Mouse (Mus musculus): ENCODE measurements around the gene Foxp1. TPM values are rescaled to one million over a fixed set of nuclear protein-coding genes. Genes with fewer than 3 reads are reported as not detected.
A peak's percentile ranks its signal among the peaks of the same experiment; 100 is the strongest.

The Foxp1 gene
- polyA plus RNA-seq, 1 experiment from 2014 or later: 190 TPM

DNA sequence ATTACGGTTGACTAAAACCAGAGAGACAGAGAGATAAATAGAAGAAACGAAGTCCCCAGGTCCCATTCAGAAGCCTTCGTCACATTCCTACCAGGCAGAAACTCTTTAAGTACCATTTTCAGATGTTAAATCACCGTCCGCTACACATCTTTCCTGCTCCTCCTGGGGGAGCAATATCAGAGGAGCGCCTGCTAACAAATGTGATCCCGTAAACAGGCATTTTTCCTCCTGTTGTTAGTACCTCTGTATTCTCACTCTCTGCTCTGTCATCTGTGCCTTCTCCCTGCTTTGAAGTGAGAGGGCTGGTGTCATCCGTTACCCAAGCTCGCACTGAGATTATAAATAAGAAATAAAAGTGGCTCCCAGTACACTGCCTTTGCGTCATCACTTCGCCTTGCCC, 384.5 kb downstream of the Foxp1 start:
- Histone ChIP-seq H3K4me2 (replicated peaks; ENCODE audit: low read depth, low read length) (no peak overlapping the region), H3K9me3 (ENCODE audit: control insufficient read depth, low read depth, low read length) (no peaks in the 10 kb centered on the region), H3K4me3 (ENCODE audit: low read depth, low read length) (no peak overlapping the region), H3K36me3 (ENCODE audit: control insufficient read depth, insufficient read depth, low read length) (no peaks in the 10 kb centered on the region), H3K27me3 (ENCODE audit: control insufficient read depth, insufficient read depth, low read length) (no peaks in the 10 kb centered on the region), H3K9ac (replicated peaks; ENCODE audit: low read depth, low read length) (no peak overlapping the region), H3K27ac (ENCODE audit: low read length) (no peak overlapping the region), H3K4me1 (ENCODE audit: control insufficient read depth, insufficient read depth, low read length) (peaks cover 5% of the 10 kb centered on the region; the same call in 1 of the 2 replicates)
- ATAC-seq (ENCODE audit: insufficient number of reproducible peaks, insufficient read depth, low FRiP score, low read depth): no peak
- 57% methylated on average over 11 of the region's 11 CpGs for WGBS

DNA sequence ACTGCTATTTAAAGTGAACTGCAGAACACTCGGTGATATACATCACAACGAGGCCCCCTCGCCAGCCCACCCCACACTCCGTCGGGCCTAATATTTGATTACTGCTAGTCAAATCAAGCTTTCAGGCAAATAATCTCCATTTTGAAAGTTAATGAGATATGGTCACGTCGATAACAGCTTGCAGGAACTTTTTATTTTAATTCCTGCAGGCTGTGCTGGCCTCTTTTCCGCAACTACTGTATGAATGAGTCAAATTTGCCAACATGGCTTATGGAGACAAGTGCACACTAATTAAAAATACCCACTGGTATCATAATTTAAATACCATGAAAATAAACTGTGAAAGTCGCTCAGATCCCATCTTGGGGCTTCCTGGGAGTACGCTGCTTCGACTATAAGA, 385.4 kb downstream of the Foxp1 start:
- Histone ChIP-seq H3K27me3 (ENCODE audit: control insufficient read depth, insufficient read depth, low read length) (no peaks in the 10 kb centered on the region), H3K4me3 (ENCODE audit: low read depth, low read length) (no peak overlapping the region), H3K36me3 (ENCODE audit: control insufficient read depth, insufficient read depth, low read length) (no peaks in the 10 kb centered on the region), H3K27ac (ENCODE audit: low read length) (no peak overlapping the region), H3K9me3 (ENCODE audit: control insufficient read depth, low read depth, low read length) (no peaks in the 10 kb centered on the region), H3K9ac (replicated peaks; ENCODE audit: low read depth, low read length) (no peak overlapping the region), H3K4me1 (ENCODE audit: control insufficient read depth, insufficient read depth, low read length) (peaks cover 5% of the 10 kb centered on the region; the same call in 1 of the 2 replicates), H3K4me2 (replicated peaks; ENCODE audit: low read depth, low read length) (no peak overlapping the region)
- WGBS: 55% methylated on average over 11 of the region's 11 CpGs
- ATAC-seq (ENCODE audit: insufficient number of reproducible peaks, insufficient read depth, low FRiP score, low read depth): no peak

DNA sequence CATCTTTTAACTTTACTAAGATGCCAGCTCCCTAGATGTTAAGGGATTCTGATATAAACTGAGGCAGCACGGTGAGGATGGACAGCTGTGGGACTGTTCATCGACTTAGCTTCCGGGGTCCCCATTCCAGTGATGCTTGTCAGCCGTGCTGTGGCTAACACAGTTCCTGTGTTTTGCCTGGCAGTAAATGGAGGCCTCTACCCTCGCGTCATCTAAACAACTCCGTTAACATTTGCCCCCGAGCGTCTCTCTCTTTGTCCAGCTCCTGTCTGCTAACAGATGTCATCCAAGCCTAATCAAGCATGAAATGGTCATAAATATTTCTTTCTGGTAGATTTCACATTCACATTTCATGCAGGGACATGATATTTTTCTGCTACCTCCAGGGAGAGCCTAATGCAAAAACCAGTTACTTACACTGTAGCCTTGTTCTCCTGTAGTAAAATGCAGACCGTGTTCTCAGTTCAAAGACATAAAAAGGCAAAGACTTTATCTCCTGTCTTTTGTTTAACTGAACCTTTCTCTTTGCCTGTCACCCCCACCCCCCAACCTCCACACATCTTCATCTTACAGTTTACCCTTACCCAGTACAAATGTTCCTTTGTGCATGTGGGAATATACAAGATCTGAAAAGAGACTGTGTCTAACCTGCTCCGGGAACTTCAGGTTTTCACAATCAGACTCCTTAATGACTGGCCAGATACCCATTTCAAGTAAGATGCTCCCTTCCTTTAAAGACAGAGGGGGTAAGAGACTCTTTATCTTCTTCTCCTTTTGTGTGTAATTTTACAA, 386.4 kb downstream of the Foxp1 start:
- no peak for ATAC-seq (ENCODE audit: insufficient number of reproducible peaks, insufficient read depth, low FRiP score, low read depth)
- no peak overlapping the region for H3K4me2 ChIP-seq (replicated peaks; ENCODE audit: low read depth, low read length)
- 24% methylated on average over 11 of the region's 11 CpGs for WGBS
- no peak overlapping the region for H3K9ac ChIP-seq (replicated peaks; ENCODE audit: low read depth, low read length)
- H3K27ac ChIP-seq (ENCODE audit: low read length): no peak overlapping the region
- peaks cover 5% of the 10 kb centered on the region; the same call in 1 of the 2 replicates for H3K4me1 ChIP-seq (ENCODE audit: control insufficient read depth, insufficient read depth, low read length)
- no peak overlapping the region for H3K4me3 ChIP-seq (ENCODE audit: low read depth, low read length)
- H3K9me3 ChIP-seq (ENCODE audit: control insufficient read depth, low read depth, low read length): no peaks in the 10 kb centered on the region
- H3K36me3 ChIP-seq (ENCODE audit: control insufficient read depth, insufficient read depth, low read length): no peaks in the 10 kb centered on the region
- H3K27me3 ChIP-seq (ENCODE audit: control insufficient read depth, insufficient read depth, low read length): no peaks in the 10 kb centered on the region

DNA sequence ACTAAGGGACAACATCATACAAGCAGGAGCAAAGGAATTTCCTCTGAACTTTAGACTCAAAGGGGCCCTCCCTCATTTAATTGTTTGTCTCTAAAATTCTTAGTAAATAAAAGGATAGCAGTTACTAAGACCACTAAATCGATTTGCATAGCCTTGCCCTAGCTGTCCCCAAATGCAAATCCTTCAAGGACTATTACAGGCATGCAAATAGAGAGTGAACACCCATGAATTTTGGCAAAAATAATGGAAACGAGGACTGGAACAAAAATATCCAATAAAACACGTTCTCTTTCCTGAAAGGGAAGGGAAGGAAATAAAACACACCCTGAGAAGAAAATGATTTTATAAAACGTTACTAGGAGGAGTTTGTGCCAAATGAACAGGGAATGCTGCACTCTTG, 390.7 kb downstream of the Foxp1 start:
- 63% methylated on average over 4 of the region's 4 CpGs for WGBS
- ATAC-seq (ENCODE audit: insufficient number of reproducible peaks, insufficient read depth, low FRiP score, low read depth): no peak

DNA sequence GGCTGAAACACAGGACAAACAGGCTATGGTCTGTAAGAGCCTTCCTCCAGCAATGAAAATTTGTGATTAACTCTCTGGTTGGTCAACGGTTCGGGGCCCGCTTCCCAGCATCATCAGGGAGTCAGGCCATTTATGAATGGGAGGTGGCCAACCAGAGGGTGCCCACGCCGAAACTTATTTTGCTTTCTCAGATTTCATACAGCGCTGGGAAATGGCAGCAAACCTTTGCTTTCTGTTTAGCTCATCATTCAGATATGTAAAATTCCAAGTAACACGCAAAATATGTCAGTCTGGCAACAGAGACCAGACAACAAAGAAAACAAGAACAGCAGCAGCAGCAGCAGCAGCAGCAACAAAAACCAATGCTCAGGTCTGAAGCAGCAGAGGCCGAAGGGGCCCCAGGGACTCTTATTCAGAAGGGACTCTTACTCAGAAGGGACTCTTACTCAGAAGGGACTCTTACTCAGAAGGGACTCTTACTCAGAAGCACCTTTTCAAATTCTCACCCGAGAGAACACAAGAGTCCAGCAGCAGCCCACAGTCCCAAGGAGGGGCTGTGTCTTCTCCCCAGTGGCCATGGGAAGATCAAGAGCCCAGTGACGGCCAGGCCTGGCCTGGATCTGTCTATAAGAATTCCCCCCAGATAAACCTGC, 391.6 kb downstream of the Foxp1 start:
- Histone ChIP-seq H3K4me2 (replicated peaks; ENCODE audit: low read depth, low read length) (no peak overlapping the region), H3K4me1 (ENCODE audit: control insufficient read depth, insufficient read depth, low read length) (peaks cover 2% of the 10 kb centered on the region; the same call in 1 of the 2 replicates), H3K9ac (replicated peaks; ENCODE audit: low read depth, low read length) (no peak overlapping the region), H3K27ac (ENCODE audit: low read length) (no peak overlapping the region), H3K9me3 (ENCODE audit: control insufficient read depth, low read depth, low read length) (no peaks in the 10 kb centered on the region), H3K4me3 (ENCODE audit: low read depth, low read length) (no peak overlapping the region), H3K27me3 (ENCODE audit: control insufficient read depth, insufficient read depth, low read length) (no peaks in the 10 kb centered on the region), H3K36me3 (ENCODE audit: control insufficient read depth, insufficient read depth, low read length) (no peaks in the 10 kb centered on the region)
- ATAC-seq (ENCODE audit: insufficient number of reproducible peaks, insufficient read depth, low FRiP score, low read depth): no peak
- WGBS: 69% methylated on average over 10 of the region's 10 CpGs

More for the DNA sequence above, 390.7 kb downstream of the Foxp1 start:
- no peaks in the 10 kb centered on the region for H3K9me3 ChIP-seq (ENCODE audit: control insufficient read depth, low read depth, low read length)
- no peaks in the 10 kb centered on the region for H3K27me3 ChIP-seq (ENCODE audit: control insufficient read depth, insufficient read depth, low read length)
- no peak overlapping the region for H3K4me3 ChIP-seq (ENCODE audit: low read depth, low read length)
- peaks cover 5% of the 10 kb centered on the region; the same call in 1 of the 2 replicates for H3K4me1 ChIP-seq (ENCODE audit: control insufficient read depth, insufficient read depth, low read length)
- no peak overlapping the region for H3K9ac ChIP-seq (replicated peaks; ENCODE audit: low read depth, low read length)
- no peaks in the 10 kb centered on the region for H3K36me3 ChIP-seq (ENCODE audit: control insufficient read depth, insufficient read depth, low read length)
- no peak overlapping the region for H3K27ac ChIP-seq (ENCODE audit: low read length)
- no peak overlapping the region for H3K4me2 ChIP-seq (replicated peaks; ENCODE audit: low read depth, low read length)

DNA sequence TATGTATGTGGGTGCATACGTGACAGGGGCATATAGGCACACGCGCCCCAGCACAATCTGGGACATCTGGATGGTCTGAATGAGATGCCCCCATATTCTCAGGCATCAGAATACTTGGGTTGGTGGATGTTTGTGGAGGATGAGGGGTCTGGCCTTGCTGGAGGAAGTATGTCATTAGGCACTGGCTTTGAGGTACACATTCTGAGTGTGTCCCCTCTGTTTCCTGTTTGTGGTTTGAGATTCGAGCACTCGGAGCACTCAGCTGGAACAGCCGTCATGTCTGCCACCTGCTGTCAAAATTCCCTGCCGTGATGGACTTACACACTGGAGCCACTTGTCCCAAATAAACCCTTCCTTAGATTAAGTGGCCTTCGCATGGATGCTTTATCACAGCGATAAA, 395.8 kb downstream of the Foxp1 start:
- no peak overlapping the region for H3K4me3 ChIP-seq (ENCODE audit: low read depth, low read length)
- no peaks in the 10 kb centered on the region for H3K36me3 ChIP-seq (ENCODE audit: control insufficient read depth, insufficient read depth, low read length)
- H3K27me3 ChIP-seq (ENCODE audit: control insufficient read depth, insufficient read depth, low read length): no peaks in the 10 kb centered on the region
- no peaks in the 10 kb centered on the region for H3K9me3 ChIP-seq (ENCODE audit: control insufficient read depth, low read depth, low read length)
- H3K4me2 ChIP-seq (replicated peaks; ENCODE audit: low read depth, low read length): no peak overlapping the region
- no peaks in the 10 kb centered on the region for H3K4me1 ChIP-seq (ENCODE audit: control insufficient read depth, insufficient read depth, low read length)
- 86% methylated on average over 9 of the region's 9 CpGs for WGBS
- H3K9ac ChIP-seq (replicated peaks; ENCODE audit: low read depth, low read length): no peak overlapping the region
- no peak for ATAC-seq (ENCODE audit: insufficient number of reproducible peaks, insufficient read depth, low FRiP score, low read depth)
- H3K27ac ChIP-seq (ENCODE audit: low read length): no peak overlapping the region

DNA sequence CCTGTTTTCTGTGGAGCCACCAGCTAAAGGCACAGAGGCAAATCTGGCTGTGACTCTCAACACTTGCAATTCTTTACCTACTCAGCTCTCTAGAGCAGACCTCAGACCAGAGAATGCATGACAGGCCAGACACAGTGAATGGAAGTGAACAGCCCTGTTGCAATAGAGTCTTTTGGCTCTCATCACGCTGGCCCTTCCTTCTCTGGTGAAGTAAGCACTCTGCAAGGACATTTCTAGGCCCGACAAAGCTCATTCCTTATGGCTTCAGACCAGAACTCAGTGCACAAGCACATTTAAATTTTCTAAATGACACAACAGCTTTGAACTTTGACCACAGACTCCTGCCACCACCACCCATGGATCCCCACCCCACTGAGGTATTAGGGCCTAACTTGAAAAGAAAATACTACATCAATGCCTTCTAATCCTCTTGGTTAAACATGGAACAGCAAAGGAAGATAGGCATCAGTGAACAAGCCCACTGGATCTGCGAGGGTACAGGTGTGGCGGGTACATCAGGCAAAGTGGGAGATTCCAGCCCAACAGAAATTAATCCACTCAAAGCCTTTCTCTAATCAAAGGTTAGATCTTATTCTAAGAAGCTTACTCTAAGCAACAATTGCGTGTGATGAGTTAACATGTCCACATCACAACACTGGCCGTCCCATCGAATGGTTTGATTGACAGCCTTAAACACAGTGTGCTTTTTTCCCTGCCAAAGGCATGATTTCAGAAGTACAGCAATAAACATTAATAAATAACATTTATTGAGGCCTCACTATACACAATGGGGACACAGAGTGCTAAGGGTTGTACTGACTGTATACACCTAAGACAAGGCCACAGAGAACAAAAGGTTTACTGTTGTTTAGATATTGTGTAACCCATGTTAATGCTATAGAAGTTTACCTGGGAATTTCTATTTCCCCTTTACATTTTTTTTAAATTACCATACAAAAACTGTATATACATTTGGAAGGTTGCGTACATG, 401.4 kb downstream of the Foxp1 start:
- peaks cover 8% of the 10 kb centered on the region; the same call in 1 of the 2 replicates for H3K4me1 ChIP-seq (ENCODE audit: control insufficient read depth, insufficient read depth, low read length)

DNA sequence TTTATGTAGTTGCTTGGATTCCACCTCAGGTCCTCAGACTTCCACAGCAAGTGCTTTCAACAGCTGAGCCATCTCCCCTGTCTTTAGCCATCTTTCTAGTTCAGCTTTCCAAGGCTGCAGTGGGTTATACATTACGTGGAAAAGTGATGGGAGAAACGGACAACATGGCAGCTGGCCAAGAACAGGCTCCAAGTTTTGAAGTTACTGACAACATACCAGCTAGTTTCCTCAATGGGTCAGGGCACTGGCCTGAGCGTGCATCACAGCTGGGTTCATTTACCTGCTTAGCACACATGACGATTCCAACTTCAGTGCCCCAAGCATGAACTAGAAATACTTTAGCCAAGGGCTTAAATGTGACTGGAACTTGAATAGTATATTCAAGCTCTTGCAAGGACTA, 404.0 kb downstream of the Foxp1 start:
- peak overlapping the region; percentile 52 for H3K27ac ChIP-seq (ENCODE audit: low read length)
- no peaks in the 10 kb centered on the region for H3K9me3 ChIP-seq (ENCODE audit: control insufficient read depth, low read depth, low read length)
- H3K4me2 ChIP-seq (replicated peaks; ENCODE audit: low read depth, low read length): no peak overlapping the region
- peaks cover 8% of the 10 kb centered on the region; the same call in 1 of the 2 replicates for H3K4me1 ChIP-seq (ENCODE audit: control insufficient read depth, insufficient read depth, low read length)
- H3K4me3 ChIP-seq (ENCODE audit: low read depth, low read length): no peak overlapping the region
- H3K36me3 ChIP-seq (ENCODE audit: control insufficient read depth, insufficient read depth, low read length): no peaks in the 10 kb centered on the region
- no peak overlapping the region for H3K9ac ChIP-seq (replicated peaks; ENCODE audit: low read depth, low read length)
- no peak for ATAC-seq (ENCODE audit: insufficient number of reproducible peaks, insufficient read depth, low FRiP score, low read depth)
- H3K27me3 ChIP-seq (ENCODE audit: control insufficient read depth, insufficient read depth, low read length): no peaks in the 10 kb centered on the region
- WGBS: 41% methylated on average over 4 of the region's 4 CpGs

More for the DNA sequence above, 401.4 kb downstream of the Foxp1 start:
- Histone ChIP-seq H3K27ac (ENCODE audit: low read length) (no peak overlapping the region; the same call in 1 of the 2 replicates), H3K9me3 (ENCODE audit: control insufficient read depth, low read depth, low read length) (no peaks in the 10 kb centered on the region), H3K4me2 (replicated peaks; ENCODE audit: low read depth, low read length) (no peak overlapping the region), H3K4me3 (ENCODE audit: low read depth, low read length) (no peak overlapping the region), H3K9ac (replicated peaks; ENCODE audit: low read depth, low read length) (no peak overlapping the region), H3K36me3 (ENCODE audit: control insufficient read depth, insufficient read depth, low read length) (no peaks in the 10 kb centered on the region), H3K27me3 (ENCODE audit: control insufficient read depth, insufficient read depth, low read length) (no peaks in the 10 kb centered on the region)
- 72% methylated on average over 8 of the region's 8 CpGs for WGBS
- ATAC-seq (ENCODE audit: insufficient number of reproducible peaks, insufficient read depth, low FRiP score, low read depth): no peak

Data from stomach, embryonic 14.5 days (tissue).